Mouse (Mus musculus): Measurements from ENCODE around the gene Tbc1d14.

DNA sequence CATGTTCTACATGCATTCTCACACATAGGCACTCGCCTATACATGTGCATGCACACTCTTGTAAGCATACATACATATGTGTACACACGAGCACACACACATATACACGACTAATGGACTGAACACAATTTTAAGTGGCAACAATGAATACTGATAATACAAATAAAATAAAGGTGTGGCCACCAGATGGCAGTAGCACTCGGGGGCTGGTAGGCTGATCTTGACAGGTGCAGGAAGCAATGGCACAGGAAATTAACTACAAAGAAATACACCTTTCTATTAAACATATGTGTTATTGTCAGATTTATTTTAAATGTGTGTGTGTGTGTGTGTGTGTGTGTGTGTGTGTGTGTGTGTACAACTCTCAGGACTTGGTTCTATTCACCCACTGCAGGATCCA, 134.2 kb downstream of the Tbc1d14 start:
- no peak for TF ChIP-seq ZNF384 (IDR thresholded peaks at IDR 0.05; ENCODE audit: low read depth, low read length)
- no peak for TF ChIP-seq MAFK (IDR thresholded peaks at IDR 0.05; ENCODE audit: insufficient read depth, low read depth, low read length)
- TF ChIP-seq HCFC1 (IDR thresholded peaks at IDR 0.05; ENCODE audit: borderline replicate concordance, insufficient read depth, low read length) = no peak
- no peak for TF ChIP-seq CHD2 (IDR thresholded peaks at IDR 0.05; ENCODE audit: low read depth, low read length)
- TF ChIP-seq ZC3H11A (IDR thresholded peaks at IDR 0.05; ENCODE audit: borderline replicate concordance, low read depth, low read length) = no peak
